Mouse (Mus musculus): Measurements from ENCODE around the gene Nrg4.
A peak's percentile ranks its signal among the peaks of the same experiment; 100 is the strongest.

GRCm38 (mm10) chr9:55231544-55231943, 95.1 kb downstream of the Nrg4 start:
- TF ChIP-seq CTCF (conservative IDR thresholded peaks at IDR 0.05; ENCODE audit: insufficient read depth, insufficient read length, low read depth, low read length) (peak; percentile 86), POLR2A (IDR thresholded peaks at IDR 0.05; ENCODE audit: low read depth, low read length) (no peak)

All from kidney, adult 2 months (tissue).